Mouse (Mus musculus): ENCODE measurements at regions not wholly inside any gene's neighbourhood (a gene's known extent, or its start where the extent isn't known, plus 50 kb on each side); places are given as distances from the start of the nearest gene placed in this dataset.

DNA sequence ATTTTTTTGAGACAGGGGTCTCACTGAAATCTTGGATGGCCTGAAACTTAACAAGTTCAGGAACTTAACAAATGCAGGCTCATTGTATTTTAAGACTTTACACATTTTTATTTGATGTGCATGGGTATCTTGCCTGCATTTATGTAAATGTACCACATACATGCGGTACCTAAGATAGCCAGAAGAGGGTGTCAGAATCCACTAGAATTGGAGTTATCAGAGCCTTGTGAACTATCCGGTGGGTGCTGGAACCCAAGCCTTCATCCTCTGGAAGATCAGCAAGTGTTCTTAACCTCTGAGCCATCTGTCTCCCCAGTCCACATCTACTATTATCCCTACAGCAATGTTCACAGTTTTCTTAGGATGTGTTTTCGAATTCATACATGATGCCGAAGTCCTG lies 245.7 kb upstream of the Id4 start:
- H3K4me3 ChIP-seq (ENCODE audit: low read depth, low read length) = no peak overlapping the region
- no peak overlapping the region for H3K4me2 ChIP-seq (ENCODE audit: low read depth, low read length)
- no peak for ATAC-seq (ENCODE audit: insufficient read depth, low read depth)
- no peaks in the 10 kb centered on the region for H3K4me1 ChIP-seq (ENCODE audit: control insufficient read depth, insufficient read depth)
- H3K27me3 ChIP-seq (ENCODE audit: control insufficient read depth, insufficient read depth, low read length) = no peaks in the 10 kb centered on the region
- no peaks in the 10 kb centered on the region for H3K9me3 ChIP-seq (replicated peaks; ENCODE audit: control insufficient read depth, low read length)
- H3K36me3 ChIP-seq (replicated peaks; ENCODE audit: control insufficient read depth, insufficient read depth, low read length) = no peaks in the 10 kb centered on the region
- H3K9ac ChIP-seq (replicated peaks; ENCODE audit: low read depth, low read length) = no peak overlapping the region
- 77% methylated on average over 4 of the region's 4 CpGs for WGBS
- no peak overlapping the region for H3K27ac ChIP-seq (ENCODE audit: low read depth)
- no peak for DNase-seq (ENCODE audit: low spot score)
- TF ChIP-seq CTCF (IDR thresholded peaks at IDR 0.05; ENCODE audit: low read depth) (no peak), EP300 (IDR thresholded peaks at IDR 0.05; ENCODE audit: low read depth) (no peak)

DNA sequence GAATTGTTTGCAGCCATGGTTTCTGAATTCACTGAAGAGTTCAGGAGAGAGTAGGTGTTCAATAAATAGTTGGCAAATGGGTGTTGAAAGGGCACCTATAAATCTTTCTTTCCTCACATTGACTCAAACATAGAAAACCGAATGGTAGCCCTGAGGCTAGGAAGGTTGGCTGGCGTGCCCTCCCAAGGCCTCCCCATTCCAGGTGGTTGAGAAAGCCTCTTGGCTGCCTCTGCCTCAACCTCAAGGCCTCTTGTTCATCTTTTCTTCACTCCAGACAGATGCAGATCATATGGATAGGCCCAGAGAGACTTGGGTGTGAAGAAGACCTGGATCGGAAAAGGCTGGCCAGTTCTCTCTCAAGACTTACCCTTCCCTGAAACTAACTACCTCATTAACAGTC lies 245.0 kb upstream of the Id4 start:
- Histone ChIP-seq H3K4me1 (ENCODE audit: control insufficient read depth, insufficient read depth) (no peaks in the 10 kb centered on the region), H3K9ac (replicated peaks; ENCODE audit: low read depth, low read length) (no peak overlapping the region), H3K9me3 (replicated peaks; ENCODE audit: control insufficient read depth, low read length) (no peaks in the 10 kb centered on the region), H3K4me3 (ENCODE audit: low read depth, low read length) (no peak overlapping the region), H3K27ac (ENCODE audit: low read depth) (no peak overlapping the region), H3K27me3 (ENCODE audit: control insufficient read depth, insufficient read depth, low read length) (no peaks in the 10 kb centered on the region), H3K4me2 (ENCODE audit: low read depth, low read length) (no peak overlapping the region), H3K36me3 (replicated peaks; ENCODE audit: control insufficient read depth, insufficient read depth, low read length) (no peaks in the 10 kb centered on the region)
- TF ChIP-seq EP300 (IDR thresholded peaks at IDR 0.05; ENCODE audit: low read depth) = no peak
- no peak for TF ChIP-seq CTCF (IDR thresholded peaks at IDR 0.05; ENCODE audit: low read depth)
- DNase-seq (ENCODE audit: low spot score) (no peak), ATAC-seq (ENCODE audit: insufficient read depth, low read depth) (no peak)
- WGBS = 83% methylated on average over 3 of the region's 3 CpGs

DNA sequence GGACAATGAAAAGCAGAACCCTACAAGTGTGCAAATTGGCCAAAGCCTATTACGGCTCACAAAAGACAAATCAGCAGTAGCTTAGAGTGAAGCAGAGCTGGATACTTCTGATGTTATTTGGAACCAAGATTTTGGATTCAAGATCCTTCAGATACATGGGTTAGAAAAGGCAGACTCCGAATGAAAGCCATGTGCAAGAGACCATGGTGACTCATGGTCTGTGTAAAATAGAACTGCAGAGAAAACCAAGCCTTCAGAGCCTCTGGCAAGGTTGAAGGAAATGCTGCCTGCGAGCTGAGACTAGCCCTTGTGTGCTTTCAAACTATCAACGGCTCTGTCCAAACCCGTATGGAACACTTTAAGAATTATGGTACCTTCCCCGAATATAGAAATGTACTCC lies 244.4 kb upstream of the Id4 start:
- ATAC-seq (ENCODE audit: insufficient read depth, low read depth) = no peak
- DNase-seq (ENCODE audit: low spot score) = no peak
- Histone ChIP-seq H3K36me3 (replicated peaks; ENCODE audit: control insufficient read depth, insufficient read depth, low read length) (no peaks in the 10 kb centered on the region), H3K9ac (replicated peaks; ENCODE audit: low read depth, low read length) (no peak overlapping the region), H3K9me3 (replicated peaks; ENCODE audit: control insufficient read depth, low read length) (no peaks in the 10 kb centered on the region), H3K4me3 (ENCODE audit: low read depth, low read length) (no peak overlapping the region), H3K27me3 (ENCODE audit: control insufficient read depth, insufficient read depth, low read length) (no peaks in the 10 kb centered on the region), H3K4me1 (ENCODE audit: control insufficient read depth, insufficient read depth) (no peaks in the 10 kb centered on the region), H3K4me2 (ENCODE audit: low read depth, low read length) (no peak overlapping the region), H3K27ac (ENCODE audit: low read depth) (no peak overlapping the region)
- TF ChIP-seq EP300 (IDR thresholded peaks at IDR 0.05; ENCODE audit: low read depth) (no peak), CTCF (IDR thresholded peaks at IDR 0.05; ENCODE audit: low read depth) (no peak)
- 78% methylated on average over 6 of the region's 6 CpGs for WGBS

DNA sequence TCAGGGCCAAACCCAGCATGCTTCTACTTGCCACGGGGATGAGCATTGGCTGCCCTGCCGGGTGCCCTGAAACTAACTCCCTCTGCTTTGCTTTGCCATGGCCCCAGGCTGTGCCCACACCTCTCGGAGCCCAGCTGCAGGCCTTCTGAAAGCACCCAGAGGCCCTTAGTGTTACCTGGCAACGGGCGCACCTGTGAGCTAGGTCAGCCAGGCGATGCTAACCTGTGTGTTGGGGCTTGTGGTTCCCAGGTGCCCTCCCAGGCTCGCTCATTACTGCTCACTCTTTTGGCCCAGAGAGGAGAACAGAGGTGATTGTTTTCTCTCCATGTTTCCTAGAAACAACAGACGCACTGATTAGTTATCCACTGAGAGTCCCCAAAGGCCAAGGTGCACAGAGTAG lies 243.4 kb upstream of the Id4 start:
- DNase-seq (ENCODE audit: low spot score) = no peak
- WGBS = 81% methylated on average over 8 of the region's 8 CpGs
- H3K9ac ChIP-seq (replicated peaks; ENCODE audit: low read depth, low read length) = no peak overlapping the region
- H3K27ac ChIP-seq (ENCODE audit: low read depth) = no peak overlapping the region
- TF ChIP-seq EP300 (IDR thresholded peaks at IDR 0.05; ENCODE audit: low read depth) = no peak
- TF ChIP-seq CTCF (IDR thresholded peaks at IDR 0.05; ENCODE audit: low read depth) = no peak
- H3K4me1 ChIP-seq (ENCODE audit: control insufficient read depth, insufficient read depth) = no peaks in the 10 kb centered on the region
- no peaks in the 10 kb centered on the region for H3K27me3 ChIP-seq (ENCODE audit: control insufficient read depth, insufficient read depth, low read length)
- no peak overlapping the region for H3K4me3 ChIP-seq (ENCODE audit: low read depth, low read length)
- no peaks in the 10 kb centered on the region for H3K36me3 ChIP-seq (replicated peaks; ENCODE audit: control insufficient read depth, insufficient read depth, low read length)
- no peak overlapping the region for H3K4me2 ChIP-seq (ENCODE audit: low read depth, low read length)
- H3K9me3 ChIP-seq (replicated peaks; ENCODE audit: control insufficient read depth, low read length) = no peaks in the 10 kb centered on the region
- no peak for ATAC-seq (ENCODE audit: insufficient read depth, low read depth)

- DNase-seq (ENCODE audit: low spot score) (no peak), ATAC-seq (ENCODE audit: insufficient read depth, low read depth) (no peak)
- TF ChIP-seq CTCF (IDR thresholded peaks at IDR 0.05; ENCODE audit: low read depth) (no peak), EP300 (IDR thresholded peaks at IDR 0.05; ENCODE audit: low read depth) (no peak)
These were observed 242.4 kb upstream of the Id4 start for GRCm38 (mm10) chr13:48018606-48019005.

DNA sequence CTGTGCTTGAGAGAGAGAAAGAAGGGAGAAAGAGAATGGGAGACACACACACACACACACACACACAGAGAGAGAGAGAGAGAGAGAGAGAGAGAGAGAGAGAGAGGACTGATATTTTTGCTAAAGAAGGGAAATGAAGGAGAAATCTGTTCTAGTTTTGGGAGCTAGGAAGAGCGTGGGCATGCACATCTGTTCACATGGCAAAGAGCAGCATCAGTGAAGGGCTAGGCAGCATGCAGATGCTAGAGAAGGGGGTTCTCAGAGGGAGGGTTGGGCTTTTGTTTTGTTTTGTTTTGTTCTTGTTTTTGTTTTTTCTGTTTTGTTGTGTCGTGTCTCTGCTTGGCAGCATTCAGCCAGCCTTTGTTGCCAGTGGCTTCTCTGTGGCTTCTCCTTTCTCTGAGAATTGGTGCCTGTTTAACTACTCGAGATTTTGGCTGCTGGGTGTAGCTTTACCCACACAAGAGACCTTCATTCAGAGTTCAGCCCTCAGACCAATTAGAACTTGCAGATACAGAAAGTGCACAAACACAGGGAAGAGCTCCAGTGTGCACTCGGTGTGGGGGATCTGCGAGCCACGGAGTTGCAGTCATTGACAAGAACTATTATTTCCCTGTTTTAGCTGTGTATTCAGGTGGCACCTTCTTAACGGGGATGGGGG lies 237.9 kb upstream of the Id4 start:
- Histone ChIP-seq H3K27ac (ENCODE audit: low read depth) (no peak overlapping the region), H3K4me1 (ENCODE audit: control insufficient read depth, insufficient read depth) (peaks cover 8% of the 10 kb centered on the region; the same call in 1 of the 2 replicates), H3K4me3 (ENCODE audit: low read depth, low read length) (no peak overlapping the region), H3K9me3 (replicated peaks; ENCODE audit: control insufficient read depth, low read length) (no peaks in the 10 kb centered on the region), H3K27me3 (ENCODE audit: control insufficient read depth, insufficient read depth, low read length) (no peaks in the 10 kb centered on the region), H3K36me3 (replicated peaks; ENCODE audit: control insufficient read depth, insufficient read depth, low read length) (no peaks in the 10 kb centered on the region), H3K9ac (replicated peaks; ENCODE audit: low read depth, low read length) (no peak overlapping the region), H3K4me2 (ENCODE audit: low read depth, low read length) (no peak overlapping the region)
- no peak for ATAC-seq (ENCODE audit: insufficient read depth, low read depth)
- DNase-seq (ENCODE audit: low spot score) = no peak
- 72% methylated on average over 7 of the region's 7 CpGs for WGBS
- TF ChIP-seq CTCF (IDR thresholded peaks at IDR 0.05; ENCODE audit: low read depth) (no peak), EP300 (IDR thresholded peaks at IDR 0.05; ENCODE audit: low read depth) (no peak)

More at GRCm38 (mm10) chr13:48018606-48019005, 242.4 kb upstream of the Id4 start:
- H3K4me1 ChIP-seq (ENCODE audit: control insufficient read depth, insufficient read depth) = no peaks in the 10 kb centered on the region
- H3K4me3 ChIP-seq (ENCODE audit: low read depth, low read length) = no peak overlapping the region
- no peaks in the 10 kb centered on the region for H3K9me3 ChIP-seq (replicated peaks; ENCODE audit: control insufficient read depth, low read length)
- 51% methylated on average over 5 of the region's 5 CpGs for WGBS
- no peaks in the 10 kb centered on the region for H3K36me3 ChIP-seq (replicated peaks; ENCODE audit: control insufficient read depth, insufficient read depth, low read length)
- H3K9ac ChIP-seq (replicated peaks; ENCODE audit: low read depth, low read length) = no peak overlapping the region
- no peak overlapping the region for H3K27ac ChIP-seq (ENCODE audit: low read depth)
- H3K27me3 ChIP-seq (ENCODE audit: control insufficient read depth, insufficient read depth, low read length) = no peaks in the 10 kb centered on the region
- H3K4me2 ChIP-seq (ENCODE audit: low read depth, low read length) = no peak overlapping the region

Data from heart, postnatal 0 days (tissue).